Mouse (Mus musculus) gastrocnemius, postnatal 36 days (tissue): ENCODE data around the gene Zmynd10. TPM values are rescaled to one million over a fixed set of nuclear protein-coding genes. Genes with fewer than 3 reads are reported as not detected.

Experiments used
- DNase-seq, 2 experiments: peaks; one replicate each; pipeline ENCODE4 v3.0.0; 2022
- intact Hi-C: fragments of 180-260 bp; cut with DNase I; formaldehyde crosslinking; loops from one replicate; pipeline ENCODE4 v1.15.1; 2025
- total RNA-seq, 2 experiments: library from RNA; stranded (reverse); gene quantifications; 2 replicates each; pipeline ENCODE4 v1.2.3; 2021

Zmynd10 gene
- total RNA-seq, 2 experiments from 2014 or later: not detected

DNA sequence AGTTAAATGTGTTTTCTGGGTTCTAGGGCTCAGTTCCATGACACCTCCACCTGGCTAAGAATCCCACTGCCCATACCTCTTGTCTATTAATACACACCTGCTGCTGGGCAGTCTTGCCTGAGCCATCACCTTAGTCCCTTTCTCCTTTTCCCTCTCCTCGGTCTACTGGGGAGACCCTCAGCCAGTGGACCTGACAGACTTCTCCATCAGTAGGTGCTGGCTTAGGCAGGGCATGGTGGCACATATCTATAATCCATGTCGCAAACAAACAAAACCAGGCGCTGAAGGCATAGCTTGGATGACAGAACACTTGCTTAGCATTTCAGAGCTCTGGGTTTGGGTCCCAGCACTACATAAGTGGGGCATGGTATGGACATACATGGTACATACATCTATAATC lies 8.4 kb upstream of the Zmynd10 start:
- intact Hi-C loops: no loop called here
- no peak for DNase-seq

DNA sequence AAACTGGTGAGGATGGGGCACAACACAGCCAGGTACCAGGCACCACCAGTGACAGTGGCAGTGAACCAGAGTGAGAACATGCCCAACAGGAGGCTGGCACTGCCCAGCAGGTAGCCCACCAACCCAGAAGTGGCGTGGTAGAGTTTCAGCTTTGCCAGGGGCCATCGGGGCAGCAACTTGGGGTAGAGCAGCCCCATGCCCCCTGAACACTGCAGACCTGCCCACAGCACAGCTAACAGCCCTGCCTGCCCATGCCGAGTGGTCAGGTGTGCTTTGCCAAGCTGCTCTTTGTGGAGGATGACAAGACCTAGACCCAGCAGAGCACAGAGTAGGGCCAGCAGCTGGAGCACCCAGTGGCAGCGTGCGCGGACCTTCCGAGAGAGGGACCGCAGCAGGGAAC lies 7.2 kb upstream of the Zmynd10 start:
- DNase-seq: no peak
- intact Hi-C loops: no loop called here

DNA sequence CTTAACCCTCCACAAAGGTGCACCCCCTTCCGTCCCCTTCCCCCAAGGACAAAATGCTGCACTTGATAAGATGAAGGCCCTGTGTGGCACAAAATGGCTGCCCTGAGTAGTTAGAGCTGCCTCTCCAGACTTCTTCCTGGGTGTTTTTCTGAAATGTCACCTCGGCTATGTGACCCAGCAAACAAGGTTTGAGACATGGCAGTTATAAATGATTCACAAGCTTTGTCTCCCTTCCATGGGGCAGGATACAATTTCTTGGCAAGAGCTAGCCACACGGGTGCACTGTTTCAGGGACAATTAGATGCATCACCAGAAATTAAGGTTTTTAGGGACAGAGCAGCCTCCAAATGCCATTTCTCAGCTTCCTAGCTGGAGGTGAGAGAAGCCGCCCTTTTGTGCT lies 6.7 kb upstream of the Zmynd10 start:
- intact Hi-C loops: no loop called here
- no peak for DNase-seq

DNA sequence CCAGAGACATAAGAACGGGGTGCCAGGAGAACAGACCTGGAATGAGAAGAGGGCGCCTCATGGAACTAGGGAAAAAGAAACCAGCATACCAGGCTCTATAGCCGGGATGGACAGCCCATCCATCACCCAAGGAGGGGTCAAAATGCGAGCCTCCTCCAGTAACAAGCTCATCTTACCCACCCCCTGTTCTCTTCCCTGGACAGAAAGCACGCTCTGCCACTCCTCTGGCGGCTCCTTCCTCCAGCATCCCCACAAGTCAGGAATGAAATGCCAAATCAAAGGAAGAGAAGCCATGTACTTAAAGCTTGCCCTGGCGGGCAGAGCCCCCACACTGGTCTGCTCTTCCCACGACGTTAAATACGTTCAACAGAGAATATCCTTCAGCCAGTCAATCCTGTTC lies 6.1 kb upstream of the Zmynd10 start:
- no peak for DNase-seq
- intact Hi-C loops: no loop called here

DNA sequence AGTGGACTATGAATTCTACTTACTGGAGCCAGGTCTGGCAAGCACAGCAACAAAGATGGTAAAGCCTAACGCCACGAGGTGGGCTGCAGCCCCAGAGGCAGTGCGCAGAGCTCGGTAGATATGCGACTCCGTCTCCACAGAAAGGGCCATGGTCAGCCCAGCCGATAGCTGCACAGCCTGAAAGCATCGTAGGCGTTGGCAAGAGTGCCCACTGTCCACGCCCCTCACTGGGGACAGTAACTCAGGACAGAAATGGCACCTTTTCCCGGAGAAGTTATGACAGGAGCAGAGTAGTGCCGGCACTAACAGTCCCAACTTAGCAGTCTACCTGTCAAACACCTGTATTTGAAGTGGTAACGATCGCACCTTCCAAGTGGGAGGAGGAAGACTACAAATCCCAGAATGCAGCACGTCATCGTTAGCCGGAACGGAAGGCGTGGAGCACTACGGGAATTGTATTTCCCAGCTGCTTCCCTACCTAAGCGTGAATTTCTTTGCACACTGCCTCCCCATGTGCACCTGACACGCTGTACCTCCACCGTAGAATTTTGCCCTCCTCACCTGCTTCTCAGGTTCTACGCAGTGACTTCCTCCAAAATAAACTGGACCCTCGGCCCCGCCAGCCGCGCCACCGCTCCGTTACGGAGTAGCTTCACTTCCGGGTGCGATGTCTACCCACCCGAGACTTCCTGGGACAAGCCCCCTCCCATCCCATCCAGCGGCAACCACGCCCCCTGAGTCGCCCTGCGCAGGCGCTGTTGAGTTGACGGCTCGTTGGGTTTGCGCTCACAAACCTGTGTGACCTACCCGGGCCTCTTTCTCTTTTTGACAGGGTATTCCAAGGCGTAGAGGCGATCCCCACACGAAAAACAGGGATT lies 5.4 kb upstream of the Zmynd10 start, which contains the start of the genes Cyb561d2 and Nprl2:
TSS of gene Cyb561d2 (minus strand) at position 720 of the 878 bp plus-strand sequence.
TSS of gene Nprl2 (plus strand) at position 753 of the 878 bp plus-strand sequence.
- DNase-seq: peak; percentile 91 to 93
- intact Hi-C loops: no loop called here

DNA sequence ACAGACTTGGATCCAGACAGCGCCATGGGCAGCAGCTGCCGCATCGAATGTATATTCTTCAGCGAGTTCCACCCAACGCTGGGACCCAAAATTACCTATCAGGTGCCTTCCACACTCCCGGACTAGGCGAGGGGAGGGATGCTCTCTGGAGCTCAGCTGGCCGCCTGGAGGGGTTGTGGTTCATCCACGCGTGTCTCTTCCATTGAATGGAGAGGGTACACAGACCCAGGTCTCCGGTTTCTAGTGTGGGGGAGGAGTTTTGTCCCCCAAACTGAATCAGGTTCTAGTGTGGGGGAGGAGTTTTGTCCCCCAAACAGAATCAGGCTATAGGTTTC lies 4.8 kb upstream of the Zmynd10 start:
- intact Hi-C loops: no loop called here
- no peak for DNase-seq

DNA sequence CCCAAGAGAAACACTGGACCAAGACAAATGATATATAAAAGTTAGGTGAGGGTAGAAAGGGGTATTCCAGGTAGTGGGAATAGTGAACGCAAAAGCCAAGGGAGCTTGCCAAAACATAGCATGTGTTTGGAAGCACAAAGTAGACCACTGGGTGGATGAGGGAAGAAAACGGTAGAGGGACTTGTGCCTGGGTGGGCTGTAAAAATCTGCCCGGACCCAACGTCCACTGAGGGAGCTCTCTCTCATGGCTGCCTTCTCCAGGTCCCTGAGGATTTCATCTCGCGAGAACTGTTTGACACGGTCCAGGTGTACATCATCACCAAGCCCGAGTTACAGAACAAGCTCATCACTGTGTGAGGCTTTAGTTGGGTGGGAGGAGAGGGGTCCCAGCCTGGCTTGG lies 4.4 kb upstream of the Zmynd10 start:
- intact Hi-C loops: no loop called here
- no peak for DNase-seq

DNA sequence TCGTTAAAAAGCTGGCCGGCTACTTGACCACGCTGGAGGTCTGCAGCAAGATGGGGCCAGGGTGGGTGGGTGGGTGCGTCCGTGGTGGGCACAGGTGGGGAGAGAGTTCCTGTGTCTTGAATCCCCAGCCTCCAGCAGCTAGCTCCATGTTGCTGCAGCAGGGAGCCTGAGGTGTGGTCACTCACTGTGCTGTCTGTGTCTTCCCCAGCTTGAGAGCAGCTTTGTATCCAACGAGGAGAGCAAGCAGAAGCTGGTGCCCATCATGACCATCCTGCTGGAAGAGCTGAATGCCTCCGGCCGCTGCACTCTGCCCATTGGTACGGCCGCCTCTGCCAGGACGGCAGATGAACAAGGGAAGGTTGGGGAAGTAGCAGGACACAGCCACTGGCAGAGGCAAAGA lies 3.8 kb upstream of the Zmynd10 start:
- intact Hi-C loops: no loop called here

DNA sequence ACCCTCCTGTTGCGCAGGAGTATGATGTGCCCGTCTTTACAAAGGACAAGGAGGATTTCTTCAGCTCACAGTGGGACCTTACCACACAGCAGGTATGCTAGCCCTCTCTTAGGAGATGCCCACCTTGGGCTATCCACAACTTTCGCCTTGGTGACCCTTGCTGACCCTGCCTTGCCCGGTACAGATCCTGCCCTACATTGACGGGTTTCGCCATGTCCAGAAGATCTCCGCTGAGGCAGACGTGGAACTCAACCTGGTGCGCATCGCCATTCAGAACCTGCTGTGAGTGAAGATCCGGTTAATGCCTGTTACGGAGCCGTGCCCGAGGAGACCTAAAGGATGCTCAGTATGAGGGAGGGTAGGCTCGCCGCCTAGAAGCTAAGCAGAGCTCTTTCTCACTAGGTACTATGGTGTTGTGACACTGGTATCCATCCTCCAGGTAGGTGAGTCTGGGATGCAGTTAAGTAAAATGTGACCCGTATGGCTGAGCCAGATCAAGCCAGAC lies 2.9 kb upstream of the Zmynd10 start:
- DNase-seq: no peak
- intact Hi-C loops: no loop called here

More for the DNA sequence above, 3.8 kb upstream of the Zmynd10 start:
- no peak for DNase-seq

DNA sequence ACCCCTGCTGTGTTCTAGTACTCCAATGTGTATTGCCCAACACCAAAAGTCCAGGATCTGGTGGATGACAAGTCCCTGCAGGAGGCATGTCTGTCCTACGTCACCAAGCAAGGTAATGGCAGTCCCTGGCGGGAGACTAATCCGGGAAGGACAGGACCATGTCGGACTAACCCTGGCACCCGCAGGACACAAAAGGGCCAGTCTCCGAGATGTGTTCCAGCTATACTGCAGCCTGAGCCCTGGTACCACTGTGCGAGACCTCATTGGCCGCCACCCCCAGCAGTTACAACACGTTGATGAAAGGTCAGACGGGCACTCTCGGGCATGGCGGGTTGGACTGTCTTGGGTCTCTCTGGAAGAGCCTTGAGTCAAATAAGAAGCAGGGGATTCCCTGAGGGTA lies 2.4 kb upstream of the Zmynd10 start:
- DNase-seq: no peak
- intact Hi-C loops: no loop called here

DNA sequence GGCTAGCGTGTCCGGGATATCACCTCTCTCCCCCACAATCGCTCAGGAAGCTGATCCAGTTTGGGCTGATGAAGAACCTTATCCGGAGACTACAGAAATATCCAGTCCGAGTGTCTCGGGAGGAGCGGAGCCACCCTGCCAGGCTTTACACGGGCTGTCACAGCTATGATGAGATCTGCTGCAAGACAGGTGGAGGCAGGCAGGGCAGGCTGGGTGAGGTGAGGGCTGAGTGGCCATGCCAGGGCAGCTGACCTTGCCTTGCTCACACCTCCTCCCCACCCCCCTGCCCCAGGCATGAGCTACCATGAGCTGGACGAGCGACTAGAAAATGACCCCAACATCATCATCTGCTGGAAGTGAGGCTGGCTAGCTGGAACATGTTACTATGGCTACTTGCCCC lies 1.9 kb upstream of the Zmynd10 start:
- intact Hi-C loops: no loop called here

DNA sequence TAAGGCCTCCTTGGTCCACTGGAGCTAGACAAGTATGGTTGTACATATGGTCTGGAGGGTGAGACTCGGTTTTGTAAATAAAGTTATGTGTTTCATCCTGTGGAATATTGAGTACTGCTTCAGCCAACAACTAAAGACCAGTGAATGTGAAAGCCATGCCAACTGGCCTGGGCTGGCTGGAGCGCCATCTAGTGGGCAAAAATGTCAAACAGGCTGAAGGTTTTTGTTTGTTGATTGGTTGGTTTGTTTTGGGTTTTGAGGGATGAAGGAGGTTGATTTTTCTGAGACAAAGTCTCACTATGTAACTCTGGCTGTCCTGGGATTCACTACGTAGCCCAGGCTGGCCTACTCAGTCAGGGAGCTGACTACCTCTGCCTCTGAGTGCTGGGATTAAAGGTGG lies 1.5 kb upstream of the Zmynd10 start:
- intact Hi-C loops: no loop called here
- DNase-seq: peak in 1 of 2 experiments; percentile 64

More for the DNA sequence above, 1.9 kb upstream of the Zmynd10 start:
- no peak for DNase-seq

DNA sequence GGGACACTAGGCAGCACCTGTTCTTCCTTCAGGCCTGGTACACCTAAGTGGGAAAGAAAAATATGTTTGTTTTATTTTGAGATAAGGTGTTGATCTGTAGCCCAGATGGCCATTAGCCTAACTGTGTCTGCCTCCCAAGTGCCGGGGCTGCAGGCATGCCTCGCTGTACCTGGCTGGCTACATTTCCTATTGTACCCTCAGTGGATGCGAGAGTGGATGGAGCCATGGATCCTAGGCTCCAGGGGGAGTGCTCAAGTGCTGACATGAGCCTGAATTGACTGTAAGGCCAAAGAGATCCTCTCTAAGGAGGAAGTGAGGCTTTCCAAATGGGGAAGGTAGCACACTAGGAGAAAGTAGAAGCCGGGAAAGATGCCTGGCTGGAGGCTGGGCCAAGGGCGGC lies 859 bp downstream of the Zmynd10 start:
- intact Hi-C loops: no loop called here
- no peak for DNase-seq

DNA sequence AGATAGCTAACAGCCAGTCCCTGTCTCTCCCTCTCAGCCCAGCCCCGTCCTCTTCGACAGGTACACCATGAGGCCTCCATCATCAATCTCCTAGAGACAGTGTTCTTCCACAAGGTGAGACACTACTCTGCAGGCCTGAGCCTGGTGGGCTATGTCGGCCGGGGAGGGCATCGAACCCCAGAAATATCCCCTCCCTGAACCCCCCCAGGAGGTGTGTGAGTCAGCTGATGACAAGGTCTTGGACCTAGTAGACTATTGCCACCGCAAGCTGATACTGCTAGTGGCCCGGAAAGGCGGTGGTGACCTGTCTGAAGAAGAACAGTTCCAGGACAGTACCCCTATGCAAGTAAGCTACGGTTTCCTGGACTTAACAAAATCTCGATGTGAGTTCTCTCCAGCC lies 1.7 kb downstream of the Zmynd10 start:
- intact Hi-C loops: no loop called here
- DNase-seq: no peak

DNA sequence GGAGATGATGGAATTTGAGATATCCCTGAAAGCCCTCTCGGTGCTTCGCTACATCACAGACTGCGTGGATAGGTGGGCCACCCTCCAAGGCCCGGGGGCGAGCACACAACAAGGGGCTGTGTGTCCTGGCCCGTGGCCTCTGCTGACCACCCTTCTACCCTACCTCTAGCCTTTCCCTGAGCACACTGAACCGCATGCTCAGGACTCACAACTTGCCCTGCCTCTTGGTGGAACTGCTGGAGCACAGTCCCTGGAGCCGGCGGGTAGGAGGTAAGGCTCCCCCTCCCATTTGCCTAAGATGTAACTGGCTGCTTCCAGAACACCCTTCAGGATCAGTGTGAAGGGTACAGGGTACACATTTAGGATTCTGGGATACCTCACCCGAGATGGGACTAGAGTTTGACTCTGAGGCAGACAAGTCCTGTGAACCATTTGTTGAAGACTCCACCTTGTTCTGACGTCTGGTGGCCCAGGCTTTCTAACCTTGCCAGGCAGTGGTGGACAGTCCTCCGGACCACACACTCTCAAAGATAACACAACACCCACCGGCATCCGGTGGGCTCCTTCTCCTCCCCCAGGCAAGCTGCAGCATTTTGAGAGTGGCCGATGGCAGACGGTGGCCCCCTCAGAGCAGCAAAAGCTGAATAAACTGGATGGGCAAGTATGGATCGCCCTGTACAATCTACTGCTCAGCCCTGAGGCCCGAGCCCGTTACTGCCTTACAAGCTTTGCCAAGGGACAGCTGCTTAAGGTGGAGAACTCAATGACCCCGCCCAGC lies 2.4 kb downstream of the Zmynd10 start:
- intact Hi-C loops: no loop called here

DNA sequence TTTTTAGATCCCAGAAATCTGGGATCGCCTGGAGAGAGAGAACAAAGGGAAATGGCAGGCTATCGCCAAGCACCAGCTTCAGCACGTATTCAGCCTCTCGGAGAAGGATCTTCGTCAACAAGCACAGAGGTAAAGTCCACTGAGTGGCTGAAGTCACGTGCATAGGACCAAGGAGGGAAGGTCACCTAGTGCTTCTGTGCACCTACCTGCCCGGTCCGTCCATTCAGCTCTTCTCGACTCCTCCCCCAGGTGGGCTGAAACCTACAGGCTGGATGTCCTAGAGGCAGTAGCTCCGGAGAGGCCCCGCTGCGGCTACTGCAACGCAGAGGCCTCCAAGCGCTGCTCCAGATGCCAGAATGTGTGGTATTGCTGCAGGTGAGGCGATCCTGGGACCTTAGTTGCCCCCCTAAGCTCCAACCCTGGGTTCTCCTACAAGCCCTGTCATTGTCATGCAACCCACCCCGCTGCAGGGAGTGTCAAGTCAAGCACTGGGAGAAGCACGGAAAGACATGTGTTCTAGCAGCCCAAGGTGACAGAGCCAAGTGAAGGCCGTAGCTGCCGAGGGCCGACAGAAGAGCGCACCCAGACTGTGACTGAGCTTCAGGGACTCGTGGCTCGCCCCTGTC lies 3.5 kb downstream of the Zmynd10 start:
- intact Hi-C loops: no loop called here
- DNase-seq: no peak

More for the DNA sequence above, 2.4 kb downstream of the Zmynd10 start:
- DNase-seq: no peak

DNA sequence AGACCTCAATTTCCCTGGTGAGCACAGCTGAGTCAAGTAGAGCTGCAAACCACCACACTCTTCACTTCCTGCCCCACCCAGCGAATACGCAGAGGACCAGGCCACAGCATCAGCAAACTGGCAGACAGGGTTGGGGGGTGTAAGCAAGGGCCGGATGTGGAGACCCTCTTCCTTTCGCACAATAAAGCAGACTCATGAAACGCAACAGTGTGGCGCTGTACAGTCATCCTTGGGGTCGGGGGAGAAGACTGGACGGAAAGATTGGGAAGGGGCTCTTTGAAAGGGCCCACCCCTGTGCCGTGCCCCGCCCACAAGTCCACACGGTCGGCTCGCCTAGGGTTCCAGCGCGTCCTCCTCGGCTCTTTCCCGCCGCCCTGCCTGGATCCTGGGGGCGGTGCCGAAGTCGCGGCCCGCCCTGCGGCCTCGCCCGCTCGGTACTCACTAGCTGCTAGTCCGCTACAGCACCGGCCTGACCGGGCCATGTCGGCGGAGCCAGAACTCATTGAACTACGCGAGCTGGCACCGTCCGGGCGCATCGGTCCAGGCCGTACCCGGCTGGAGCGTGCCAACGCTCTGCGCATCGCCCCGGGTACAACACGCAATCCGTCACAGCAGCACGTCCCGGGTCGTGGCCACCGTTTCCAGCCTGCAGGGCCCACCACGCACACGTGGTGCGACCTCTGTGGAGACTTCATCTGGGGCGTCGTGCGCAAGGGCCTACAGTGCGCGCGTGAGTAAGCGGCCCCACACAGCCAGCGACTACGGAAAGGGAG lies 4.2 kb downstream of the Zmynd10 start, which contains the start of gene Rassf1:
TSS of gene Rassf1 (plus strand) at position 439 of the 773 bp plus-strand sequence.
- intact Hi-C loops: no loop called here
- DNase-seq: peak; percentile 63 to 69

DNA sequence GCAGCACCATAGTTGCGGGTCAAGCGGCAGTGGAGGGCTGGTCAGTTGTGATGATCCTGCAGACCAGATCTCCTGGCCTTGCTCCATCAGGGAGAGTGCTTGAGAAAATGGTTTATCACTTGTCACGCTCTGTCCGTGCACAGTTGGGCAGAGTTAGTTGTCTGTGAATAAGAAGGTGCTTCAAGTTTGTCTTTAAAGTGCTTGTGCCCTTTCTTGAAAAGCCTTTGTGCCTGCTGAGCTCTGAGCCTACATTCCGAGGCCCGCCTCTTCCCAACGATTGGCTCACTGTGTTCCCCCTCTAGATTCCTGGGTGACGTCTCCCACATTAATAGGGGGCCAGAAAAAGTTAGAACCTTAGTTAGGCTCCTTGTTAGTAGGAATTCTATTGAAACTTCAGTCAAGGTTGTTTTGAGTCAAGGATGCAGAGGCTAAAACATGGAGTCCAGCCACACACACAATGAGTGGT lies 4.8 kb downstream of the Zmynd10 start:
- intact Hi-C loops: no loop called here
- no peak for DNase-seq

DNA sequence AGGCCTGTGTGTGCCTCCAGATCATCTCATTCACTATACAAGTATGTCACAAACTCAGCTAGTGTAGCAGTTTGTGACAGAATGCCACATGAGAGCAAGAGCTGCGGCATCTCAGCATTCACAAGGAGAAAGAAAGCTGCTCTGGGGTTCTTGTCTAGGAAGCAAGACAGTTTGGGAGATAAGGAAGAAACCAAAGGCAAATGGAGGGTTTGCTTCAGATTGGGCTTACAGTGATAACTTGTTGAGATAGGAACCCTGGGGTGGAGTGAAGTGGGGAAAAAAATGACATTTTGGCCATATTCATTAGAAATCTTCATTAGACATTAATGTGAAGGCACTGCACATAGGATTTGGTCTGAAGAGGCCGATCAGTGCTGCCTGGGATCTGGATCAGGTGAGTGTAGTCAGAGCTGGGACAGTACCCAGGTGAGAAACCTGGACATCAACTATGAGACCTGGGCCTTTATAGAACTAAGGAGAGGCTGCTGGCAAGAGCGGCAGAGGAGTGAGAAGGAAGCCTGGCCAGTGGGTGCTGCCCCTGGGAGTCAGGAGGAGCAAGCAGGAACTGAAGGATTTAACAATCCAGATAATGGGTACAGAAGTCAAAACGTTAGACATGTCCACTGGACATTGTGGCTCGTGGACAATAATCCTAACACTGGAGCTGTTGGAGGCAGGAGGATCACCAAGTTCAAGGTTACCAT lies 5.7 kb downstream of the Zmynd10 start:
- intact Hi-C loops: no loop called here
- no peak for DNase-seq
